Mouse (Mus musculus): ENCODE data around the gene Bmper. TPM values are rescaled to one million over a fixed set of nuclear protein-coding genes. Genes with fewer than 3 reads are reported as not detected.

The Bmper gene
- polyA plus RNA-seq, 1 experiment from 2014 or later = 26.7 TPM

GRCm38 (mm10) chr9:23200828-23201227 is 22.0 kb upstream of the Bmper start:
- Histone ChIP-seq H3K27ac (ENCODE audit: low read depth, low read length) (no peak overlapping the region), H3K4me1 (ENCODE audit: control insufficient read depth, insufficient read depth, low read length) (no peaks in the 10 kb centered on the region), H3K9me3 (ENCODE audit: control insufficient read depth, low read length) (no peaks in the 10 kb centered on the region), H3K4me3 (ENCODE audit: low read length) (no peak overlapping the region), H3K36me3 (ENCODE audit: control insufficient read depth, insufficient read depth, low read length) (no peaks in the 10 kb centered on the region), H3K27me3 (ENCODE audit: control insufficient read depth, insufficient read depth, low read length) (no peaks in the 10 kb centered on the region; the same call in 1 of the 2 replicates), H3K9ac (ENCODE audit: low read depth, low read length) (no peak overlapping the region), H3K4me2 (replicated peaks; ENCODE audit: low read depth, low read length) (no peak overlapping the region)
- ATAC-seq (ENCODE audit: low FRiP score, low TSS enrichment) = no peak
- WGBS = 81% methylated on average over 4 of the region's 4 CpGs

- WGBS = 84% methylated on average over 4 of the region's 4 CpGs
- no peaks in the 10 kb centered on the region; the same call in 1 of the 2 replicates for H3K27me3 ChIP-seq (ENCODE audit: control insufficient read depth, insufficient read depth, low read length)
- H3K9ac ChIP-seq (ENCODE audit: low read depth, low read length) = no peak overlapping the region
- H3K36me3 ChIP-seq (ENCODE audit: control insufficient read depth, insufficient read depth, low read length) = no peaks in the 10 kb centered on the region
- ATAC-seq (ENCODE audit: low FRiP score, low TSS enrichment) = no peak
- H3K4me1 ChIP-seq (ENCODE audit: control insufficient read depth, insufficient read depth, low read length) = no peaks in the 10 kb centered on the region
- H3K4me2 ChIP-seq (replicated peaks; ENCODE audit: low read depth, low read length) = no peak overlapping the region
- H3K27ac ChIP-seq (ENCODE audit: low read depth, low read length) = no peak overlapping the region
- no peak overlapping the region for H3K4me3 ChIP-seq (ENCODE audit: low read length)
- no peaks in the 10 kb centered on the region for H3K9me3 ChIP-seq (ENCODE audit: control insufficient read depth, low read length)
These were observed 20.4 kb upstream of the Bmper start for GRCm38 (mm10) chr9:23202431-23202830.

GRCm38 (mm10) chr9:23204339-23205288 is 18.3 kb upstream of the Bmper start:
- 19% methylated on average over 17 of the region's 17 CpGs for WGBS
- Histone ChIP-seq H3K27ac (ENCODE audit: low read depth, low read length) (no peak overlapping the region), H3K27me3 (ENCODE audit: control insufficient read depth, insufficient read depth, low read length) (no peaks in the 10 kb centered on the region; the same call in 1 of the 2 replicates), H3K9ac (ENCODE audit: low read depth, low read length) (no peak overlapping the region; the same call in 1 of the 2 replicates), H3K9me3 (ENCODE audit: control insufficient read depth, low read length) (no peaks in the 10 kb centered on the region), H3K4me3 (ENCODE audit: low read length) (no peak overlapping the region), H3K4me2 (replicated peaks; ENCODE audit: low read depth, low read length) (no peak overlapping the region), H3K4me1 (ENCODE audit: control insufficient read depth, insufficient read depth, low read length) (no peaks in the 10 kb centered on the region), H3K36me3 (ENCODE audit: control insufficient read depth, insufficient read depth, low read length) (no peaks in the 10 kb centered on the region)
- no peak for ATAC-seq (ENCODE audit: low FRiP score, low TSS enrichment)

GRCm38 (mm10) chr9:23205304-23205703 is 17.6 kb upstream of the Bmper start:
- no peaks in the 10 kb centered on the region for H3K4me1 ChIP-seq (ENCODE audit: control insufficient read depth, insufficient read depth, low read length)
- no peaks in the 10 kb centered on the region; the same call in 1 of the 2 replicates for H3K27me3 ChIP-seq (ENCODE audit: control insufficient read depth, insufficient read depth, low read length)
- no peak overlapping the region for H3K4me3 ChIP-seq (ENCODE audit: low read length)
- no peak overlapping the region for H3K4me2 ChIP-seq (replicated peaks; ENCODE audit: low read depth, low read length)
- no peaks in the 10 kb centered on the region for H3K9me3 ChIP-seq (ENCODE audit: control insufficient read depth, low read length)
- no peak for ATAC-seq (ENCODE audit: low FRiP score, low TSS enrichment)
- H3K27ac ChIP-seq (ENCODE audit: low read depth, low read length) = no peak overlapping the region
- H3K9ac ChIP-seq (ENCODE audit: low read depth, low read length) = no peak overlapping the region
- 13% methylated on average over 3 of the region's 3 CpGs for WGBS
- H3K36me3 ChIP-seq (ENCODE audit: control insufficient read depth, insufficient read depth, low read length) = no peaks in the 10 kb centered on the region

GRCm38 (mm10) chr9:23205757-23206156 is 17.1 kb upstream of the Bmper start:
- WGBS = 75% methylated on average over 3 of the region's 3 CpGs
- ATAC-seq (ENCODE audit: low FRiP score, low TSS enrichment) = no peak
- no peak overlapping the region for H3K4me3 ChIP-seq (ENCODE audit: low read length)

GRCm38 (mm10) chr9:23206181-23206580 is 16.7 kb upstream of the Bmper start:
- H3K4me3 ChIP-seq (ENCODE audit: low read length) = no peak overlapping the region
- no peaks in the 10 kb centered on the region for H3K4me1 ChIP-seq (ENCODE audit: control insufficient read depth, insufficient read depth, low read length)
- no peak overlapping the region for H3K9ac ChIP-seq (ENCODE audit: low read depth, low read length)
- no peaks in the 10 kb centered on the region for H3K36me3 ChIP-seq (ENCODE audit: control insufficient read depth, insufficient read depth, low read length)
- no peak overlapping the region for H3K4me2 ChIP-seq (replicated peaks; ENCODE audit: low read depth, low read length)
- no peaks in the 10 kb centered on the region for H3K9me3 ChIP-seq (ENCODE audit: control insufficient read depth, low read length)
- no peak for ATAC-seq (ENCODE audit: low FRiP score, low TSS enrichment)
- no peaks in the 10 kb centered on the region; the same call in 1 of the 2 replicates for H3K27me3 ChIP-seq (ENCODE audit: control insufficient read depth, insufficient read depth, low read length)
- H3K27ac ChIP-seq (ENCODE audit: low read depth, low read length) = no peak overlapping the region
- 92% methylated on average over 5 of the region's 5 CpGs for WGBS

More at GRCm38 (mm10) chr9:23205757-23206156, 17.1 kb upstream of the Bmper start:
- no peaks in the 10 kb centered on the region; the same call in 1 of the 2 replicates for H3K27me3 ChIP-seq (ENCODE audit: control insufficient read depth, insufficient read depth, low read length)
- H3K4me2 ChIP-seq (replicated peaks; ENCODE audit: low read depth, low read length) = no peak overlapping the region
- no peaks in the 10 kb centered on the region for H3K9me3 ChIP-seq (ENCODE audit: control insufficient read depth, low read length)
- no peaks in the 10 kb centered on the region for H3K4me1 ChIP-seq (ENCODE audit: control insufficient read depth, insufficient read depth, low read length)
- no peak overlapping the region for H3K9ac ChIP-seq (ENCODE audit: low read depth, low read length)
- no peaks in the 10 kb centered on the region for H3K36me3 ChIP-seq (ENCODE audit: control insufficient read depth, insufficient read depth, low read length)
- H3K27ac ChIP-seq (ENCODE audit: low read depth, low read length) = no peak overlapping the region

GRCm38 (mm10) chr9:23212303-23212702 is 10.6 kb upstream of the Bmper start:
- no peaks in the 10 kb centered on the region for H3K36me3 ChIP-seq (ENCODE audit: control insufficient read depth, insufficient read depth, low read length)
- no peak overlapping the region for H3K9ac ChIP-seq (ENCODE audit: low read depth, low read length)
- peak; percentile 90 for ATAC-seq (ENCODE audit: low FRiP score, low TSS enrichment)
- no peaks in the 10 kb centered on the region for H3K4me1 ChIP-seq (ENCODE audit: control insufficient read depth, insufficient read depth, low read length)
- WGBS = 6% methylated on average over 11 of the region's 11 CpGs
- H3K9me3 ChIP-seq (ENCODE audit: control insufficient read depth, low read length) = no peaks in the 10 kb centered on the region
- H3K27me3 ChIP-seq (ENCODE audit: control insufficient read depth, insufficient read depth, low read length) = no peaks in the 10 kb centered on the region
- H3K4me2 ChIP-seq (replicated peaks; ENCODE audit: low read depth, low read length) = no peak overlapping the region
- H3K27ac ChIP-seq (ENCODE audit: low read depth, low read length) = no peak overlapping the region
- no peak overlapping the region for H3K4me3 ChIP-seq (ENCODE audit: low read length)

GRCm38 (mm10) chr9:23219754-23220153 is 3.1 kb upstream of the Bmper start:
- Histone ChIP-seq H3K9ac (ENCODE audit: low read depth, low read length) (no peak overlapping the region), H3K4me2 (replicated peaks; ENCODE audit: low read depth, low read length) (no peak overlapping the region), H3K4me1 (ENCODE audit: control insufficient read depth, insufficient read depth, low read length) (no peaks in the 10 kb centered on the region), H3K27me3 (ENCODE audit: control insufficient read depth, insufficient read depth, low read length) (0 out of 2 replicates have a peak, but pooled peaks cover 4% of the 10 kb centered on the region), H3K9me3 (ENCODE audit: control insufficient read depth, low read length) (no peaks in the 10 kb centered on the region), H3K27ac (ENCODE audit: low read depth, low read length) (no peak overlapping the region), H3K36me3 (ENCODE audit: control insufficient read depth, insufficient read depth, low read length) (no peaks in the 10 kb centered on the region), H3K4me3 (ENCODE audit: low read length) (no peak overlapping the region)
- 65% methylated on average over 3 of the region's 3 CpGs for WGBS
- ATAC-seq (ENCODE audit: low FRiP score, low TSS enrichment) = no peak

GRCm38 (mm10) chr9:23221976-23222375 is 900 bp upstream of the Bmper start:
- 10% methylated on average over 5 of the region's 5 CpGs for WGBS
- Histone ChIP-seq H3K27ac (ENCODE audit: low read depth, low read length) (no peak overlapping the region), H3K9ac (ENCODE audit: low read depth, low read length) (peak overlapping the region; percentile 74), H3K36me3 (ENCODE audit: control insufficient read depth, insufficient read depth, low read length) (no peaks in the 10 kb centered on the region), H3K4me2 (replicated peaks; ENCODE audit: low read depth, low read length) (peak overlapping the region; percentile 60), H3K4me1 (ENCODE audit: control insufficient read depth, insufficient read depth, low read length) (no peaks in the 10 kb centered on the region), H3K4me3 (ENCODE audit: low read length) (peak overlapping the region; percentile 56), H3K27me3 (ENCODE audit: control insufficient read depth, insufficient read depth, low read length) (0 out of 2 replicates have a peak, but pooled peaks cover 4% of the 10 kb centered on the region), H3K9me3 (ENCODE audit: control insufficient read depth, low read length) (no peaks in the 10 kb centered on the region)
- no peak for ATAC-seq (ENCODE audit: low FRiP score, low TSS enrichment)

Measured in kidney, embryonic 14.5 days (tissue).